Mouse (Mus musculus) liver, adult 2 months (tissue): ENCODE measurements around the gene Gm597. TPM values are rescaled to one million over a fixed set of nuclear protein-coding genes. Genes with fewer than 3 reads are reported as not detected.

ENCODE experiments used
- DNase-seq: peaks from one replicate; pipeline ENCODE4 v3.0.0-alpha.2; 2011; ENCODE audit warnings: low read depth, low spot score; ENCODE audit errors: extremely low read depth
- H3K27ac ChIP-seq: fragments of 200-500 bp; replicated peaks from 2 replicates; pipeline ENCODE4 v1.5.1; 2012; ENCODE audit warnings: low read depth, mild to moderate bottlenecking, control low read depth, inconsistent platforms, low read length; ENCODE audit not compliant: insufficient read depth
- H3K27me3 ChIP-seq: fragments of 200-500 bp; 2 replicates; pipeline ENCODE4 v1.6.1; 2012; ENCODE audit warnings: mild to moderate bottlenecking, moderate library complexity, low read length, inconsistent platforms; ENCODE audit not compliant: control insufficient read depth, insufficient read depth
- H3K36me3 ChIP-seq: fragments of 200-500 bp; 2 replicates; pipeline ENCODE4 v1.6.1; 2012; ENCODE audit warnings: low read length, inconsistent platforms; ENCODE audit not compliant: control insufficient read depth, insufficient read depth
- H3K4me1 ChIP-seq: fragments of 200-500 bp; 2 replicates; pipeline ENCODE4 v1.6.1; 2011; ENCODE audit warnings: low read length; ENCODE audit not compliant: control insufficient read depth, insufficient read depth
- H3K4me3 ChIP-seq: fragments of 200-500 bp; 2 replicates; pipeline ENCODE4 v1.5.1; 2011; ENCODE audit warnings: low read depth, mild to moderate bottlenecking, control low read depth, low read length, moderate library complexity; ENCODE audit not compliant: insufficient read depth
- H3K79me2 ChIP-seq: fragments of 200-500 bp; 2 replicates; pipeline ENCODE4 v1.6.1; 2012; ENCODE audit warnings: inconsistent platforms, mild to moderate bottlenecking, low read length, moderate library complexity; ENCODE audit not compliant: control insufficient read depth, insufficient read depth
- H3K9ac ChIP-seq: fragments of 200-500 bp; 2 replicates; pipeline ENCODE4 v1.6.1; 2012; ENCODE audit warnings: low read depth, mild to moderate bottlenecking, control low read depth, inconsistent platforms, low read length
- CTCF ChIP-seq: fragments of 200-500 bp; IDR thresholded peaks from 2 replicates; pipeline ENCODE4 v1.5.1; 2011; ENCODE audit warnings: low read depth, low read length, control low read depth
- POLR2A ChIP-seq: fragments of 200-500 bp; IDR thresholded peaks from 2 replicates; pipeline ENCODE4 v1.6.1; 2011; ENCODE audit warnings: low read length, control low read depth; ENCODE audit not compliant: insufficient read depth; ENCODE audit errors: extremely low read depth
- whole genome bisulfite sequencing: fragments of 180-500 bp; shearing (Covaris S2); methylation state at CpG from one replicate; pipeline ENCODE4 v1.1.7; 2018; 5-methylcytosine and 5-hydroxymethylcytosine counted together
- polyA plus RNA-seq: library from polyadenylated mRNA; depleted of rRNA; stranded (reverse); fragments of >200 nt; gene quantifications from 2 replicates; pipeline ENCODE4 v1.2.3, GENCODE M21; 2012; rRNA removed
- total RNA-seq: library from RNA; depleted of rRNA; stranded (reverse); fragments of >200 nt; gene quantifications from 2 replicates; pipeline ENCODE4 v1.2.3, GENCODE M21; 2014; rRNA removed

The Gm597 gene
- total RNA-seq: not detected in 2 replicates
- polyA plus RNA-seq: not detected in 2 replicates

DNA sequence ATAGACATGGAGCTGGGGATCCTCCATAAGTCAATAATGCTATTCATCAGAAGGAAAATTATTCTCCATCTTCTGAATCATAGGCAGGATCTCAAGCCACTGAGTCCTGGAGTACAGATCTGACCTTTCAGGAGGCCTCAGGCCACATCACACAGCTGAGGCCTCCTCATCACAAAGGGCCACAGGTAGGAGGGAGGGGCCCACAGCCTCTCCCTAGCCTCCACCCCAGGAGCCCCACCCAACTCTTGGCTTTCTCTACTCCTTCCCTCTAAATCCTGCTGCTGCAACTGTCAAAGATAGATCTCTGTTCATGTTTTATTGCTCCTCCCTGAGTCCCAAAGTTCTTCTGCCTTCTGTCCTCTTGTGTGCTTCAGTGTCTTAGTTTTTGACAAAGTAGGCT is at the start of gene Gm597:
TSS of gene Gm597 (minus strand) at position 101 of the 400 bp plus-strand sequence.
- no peak within 1 kb of the TSS for H3K27ac ChIP-seq
- no peaks in the 10 kb centered on the region for H3K79me2 ChIP-seq
- DNase-seq: no peak
- H3K4me1 ChIP-seq: no peaks in the 10 kb centered on the region
- no peak within 1 kb of the TSS for H3K9ac ChIP-seq
- H3K4me3 ChIP-seq: no peak within 1 kb of the TSS
- TF ChIP-seq CTCF: no peak
- TF ChIP-seq POLR2A: no peak
- H3K27me3 ChIP-seq: no peaks in the 10 kb centered on the region
- H3K36me3 ChIP-seq: no peaks in the 10 kb centered on the region

DNA sequence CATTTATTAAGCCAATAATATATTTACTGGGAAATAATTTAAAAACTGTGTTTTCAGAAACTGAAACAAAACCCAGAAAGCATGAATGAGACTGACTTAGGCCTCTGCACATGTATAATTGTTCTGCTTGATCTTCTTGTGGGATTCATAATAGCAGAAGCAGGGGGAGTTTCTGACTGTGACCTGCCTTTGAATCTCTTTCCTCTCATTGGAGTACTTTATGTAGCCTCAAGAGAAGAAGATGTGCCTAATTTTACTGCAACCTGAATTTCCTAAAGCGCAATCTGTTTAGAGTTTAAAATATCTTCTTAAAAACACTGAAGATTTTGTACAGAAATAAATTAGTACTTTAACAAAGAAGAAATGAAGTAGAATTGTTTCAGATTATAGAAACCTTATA is 27.6 kb upstream of the Gm597 start:
- no peaks in the 10 kb centered on the region for H3K27me3 ChIP-seq
- TF ChIP-seq POLR2A: no peak
- no peak for TF ChIP-seq CTCF
- WGBS: 85% methylated on average over 1 of the region's 1 CpGs

DNA sequence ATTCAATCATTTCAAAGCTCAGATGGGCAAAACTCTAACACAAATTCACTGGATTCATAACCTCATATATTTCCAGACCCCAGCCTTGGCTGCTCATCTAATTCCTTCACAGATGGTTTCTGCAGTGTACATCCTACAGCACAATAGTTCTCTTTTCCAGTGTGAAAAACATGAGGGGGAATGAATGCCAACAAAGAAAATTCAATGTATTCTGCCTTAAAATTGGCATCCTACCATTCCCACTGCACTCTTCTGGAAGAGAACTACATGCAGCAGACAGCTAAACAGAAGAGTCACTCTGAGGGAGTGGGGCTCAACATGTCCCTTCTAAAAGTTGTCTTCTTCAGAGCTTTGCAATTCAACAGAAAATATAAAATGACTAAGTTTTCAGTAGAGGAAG is 26.6 kb upstream of the Gm597 start:
- TF ChIP-seq CTCF (no peak), POLR2A (no peak)
- H3K27ac ChIP-seq: no peak overlapping the region
- no peak overlapping the region for H3K9ac ChIP-seq
- H3K79me2 ChIP-seq: no peaks in the 10 kb centered on the region
- no peaks in the 10 kb centered on the region for H3K27me3 ChIP-seq
- no peak overlapping the region for H3K4me3 ChIP-seq
- H3K36me3 ChIP-seq: no peaks in the 10 kb centered on the region
- DNase-seq: no peak
- H3K4me1 ChIP-seq: no peaks in the 10 kb centered on the region

More for the DNA sequence above, 27.6 kb upstream of the Gm597 start:
- Histone ChIP-seq H3K4me3 (no peak overlapping the region), H3K9ac (no peak overlapping the region), H3K36me3 (no peaks in the 10 kb centered on the region), H3K4me1 (no peaks in the 10 kb centered on the region), H3K27ac (no peak overlapping the region), H3K79me2 (no peaks in the 10 kb centered on the region)
- no peak for DNase-seq

DNA sequence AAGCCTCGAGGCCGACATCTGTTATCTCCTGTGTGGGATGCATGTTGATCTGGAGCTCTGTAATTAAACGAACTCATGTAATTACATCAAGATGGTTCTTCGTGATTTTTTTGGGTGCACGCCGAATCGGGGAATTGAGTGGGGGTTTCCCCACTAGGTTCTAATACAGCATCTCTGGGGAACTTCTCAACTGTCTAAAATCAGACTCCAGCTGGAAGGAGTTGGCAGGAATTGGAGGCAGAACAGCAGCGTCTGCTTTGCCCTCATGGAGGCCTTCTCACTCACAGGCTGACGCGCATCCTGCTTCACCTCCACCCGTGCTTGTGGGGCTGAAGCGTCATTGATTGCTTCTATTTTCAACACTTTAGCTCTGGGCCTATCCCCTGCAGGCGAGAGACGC is 20.8 kb upstream of the Gm597 start:
- H3K4me3 ChIP-seq: no peak overlapping the region
- no peaks in the 10 kb centered on the region for H3K79me2 ChIP-seq
- no peak for TF ChIP-seq CTCF
- TF ChIP-seq POLR2A: no peak
- DNase-seq: no peak
- no peaks in the 10 kb centered on the region for H3K27me3 ChIP-seq
- no peaks in the 10 kb centered on the region for H3K4me1 ChIP-seq
- no peaks in the 10 kb centered on the region for H3K36me3 ChIP-seq
- H3K9ac ChIP-seq: no peak overlapping the region
- WGBS: 84% methylated on average over 14 of the region's 14 CpGs
- H3K27ac ChIP-seq: no peak overlapping the region
